Mouse (Mus musculus): ENCODE measurements around the gene Bcar1.
A peak's percentile ranks its signal among the peaks of the same experiment; 100 is the strongest.

Bcar1 gene

GRCm38 (mm10) chr8:111769764-111770428 is 26.3 kb upstream of the Bcar1 start:
- peak; percentile 47 for DNase-seq (ENCODE audit: low read depth, low spot score)

GRCm38 (mm10) chr8:111769296-111769695 is 25.7 kb upstream of the Bcar1 start:
- no peak for DNase-seq (ENCODE audit: low read depth, low spot score)

- no peak for DNase-seq (ENCODE audit: low read depth, low spot score)
These were observed 25.0 kb upstream of the Bcar1 start for GRCm38 (mm10) chr8:111768651-111769050.

GRCm38 (mm10) chr8:111765616-111766015 is 22.0 kb upstream of the Bcar1 start:
- DNase-seq (ENCODE audit: low read depth, low spot score), result no peak

- DNase-seq (ENCODE audit: low read depth, low spot score), result no peak
These were observed 21.5 kb upstream of the Bcar1 start for GRCm38 (mm10) chr8:111765096-111765495.

GRCm38 (mm10) chr8:111760708-111761107 is 17.1 kb upstream of the Bcar1 start:
- no peak for DNase-seq (ENCODE audit: low read depth, low spot score)

- DNase-seq (ENCODE audit: low read depth, low spot score), result no peak
These were observed 15.2 kb upstream of the Bcar1 start for GRCm38 (mm10) chr8:111758817-111759216.

- DNase-seq (ENCODE audit: low read depth, low spot score), result no peak
These were observed 14.0 kb upstream of the Bcar1 start for GRCm38 (mm10) chr8:111757599-111757998.

- DNase-seq (ENCODE audit: low read depth, low spot score), result no peak
These were observed 11.1 kb upstream of the Bcar1 start for GRCm38 (mm10) chr8:111754736-111755135.

GRCm38 (mm10) chr8:111754088-111754487 is 10.5 kb upstream of the Bcar1 start:
- DNase-seq (ENCODE audit: low read depth, low spot score), result no peak

- no peak for DNase-seq (ENCODE audit: low read depth, low spot score)
These were observed 5.2 kb upstream of the Bcar1 start for GRCm38 (mm10) chr8:111748766-111749165.

- DNase-seq (ENCODE audit: low read depth, low spot score), result no peak
These were observed 4.4 kb upstream of the Bcar1 start for GRCm38 (mm10) chr8:111747866-111748649.

- no peak for DNase-seq (ENCODE audit: low read depth, low spot score)
These were observed 3.2 kb upstream of the Bcar1 start for GRCm38 (mm10) chr8:111746582-111747465.

- no peak for DNase-seq (ENCODE audit: low read depth, low spot score)
These were observed 2.2 kb upstream of the Bcar1 start for GRCm38 (mm10) chr8:111745591-111746418.

GRCm38 (mm10) chr8:111745086-111745485 is 1.5 kb upstream of the Bcar1 start:
- no peak for DNase-seq (ENCODE audit: low read depth, low spot score)

GRCm38 (mm10) chr8:111743101-111743791 is 363 bp downstream of the Bcar1 start:
- DNase-seq (ENCODE audit: low read depth, low spot score), result no peak

- DNase-seq (ENCODE audit: low read depth, low spot score), result no peak
These were observed 1.2 kb downstream of the Bcar1 start for GRCm38 (mm10) chr8:111742261-111743037.

GRCm38 (mm10) chr8:111741556-111741955 is 2.1 kb downstream of the Bcar1 start:
- no peak for DNase-seq (ENCODE audit: low read depth, low spot score)

- DNase-seq (ENCODE audit: low read depth, low spot score), result no peak
These were observed 2.6 kb downstream of the Bcar1 start for GRCm38 (mm10) chr8:111740994-111741393.

- DNase-seq (ENCODE audit: low read depth, low spot score), result no peak
These were observed 3.3 kb downstream of the Bcar1 start for GRCm38 (mm10) chr8:111740301-111740711.

Measured in skeletal muscle tissue, adult 2 months (tissue).